Mouse (Mus musculus) heart, postnatal 4 days (tissue): ENCODE data around the gene Ky. TPM values are rescaled to one million over a fixed set of nuclear protein-coding genes. Genes with fewer than 3 reads are reported as not detected.

Experiments used
- DNase-seq: peaks from one replicate; pipeline ENCODE4 v3.0.0; 2021
- total RNA-seq, 2 experiments: library from RNA; stranded (reverse); gene quantifications; 2 replicates each; pipeline ENCODE4 v1.2.3; 2021

Gene Ky
- total RNA-seq, 2 experiments from 2014 or later, result 9.3 to 10.4 TPM

- DNase-seq, result peak; percentile 55
Observed at GRCm38 (mm10) chr9:102504716-102505378, 703 bp upstream of the Ky start.

- DNase-seq, result no peak
Observed at GRCm38 (mm10) chr9:102508315-102508714, 2.8 kb downstream of the Ky start.

- peak; percentile 81 for DNase-seq
Observed at GRCm38 (mm10) chr9:102511423-102511822, 5.9 kb downstream of the Ky start.

GRCm38 (mm10) chr9:102513578-102513977 is 8.0 kb downstream of the Ky start:
- DNase-seq, result no peak

- peak; percentile 63 for DNase-seq
Observed at GRCm38 (mm10) chr9:102518443-102518842, 12.9 kb downstream of the Ky start.

GRCm38 (mm10) chr9:102521396-102521795 is 15.8 kb downstream of the Ky start:
- no peak for DNase-seq

- no peak for DNase-seq
Observed at GRCm38 (mm10) chr9:102528106-102528505, 22.6 kb downstream of the Ky start.

- no peak for DNase-seq
Observed at GRCm38 (mm10) chr9:102528561-102528960, 23.0 kb downstream of the Ky start.

GRCm38 (mm10) chr9:102529008-102529407 is 23.5 kb downstream of the Ky start:
- DNase-seq, result no peak

- no peak for DNase-seq
Observed at GRCm38 (mm10) chr9:102531051-102531892, 25.7 kb downstream of the Ky start.

GRCm38 (mm10) chr9:102536968-102537367 is 31.4 kb downstream of the Ky start:
- no peak for DNase-seq

- DNase-seq, result no peak
Observed at GRCm38 (mm10) chr9:102539699-102540098, 34.1 kb downstream of the Ky start.

GRCm38 (mm10) chr9:102541666-102542065 is 36.1 kb downstream of the Ky start:
- DNase-seq, result no peak

- no peak for DNase-seq
Observed at GRCm38 (mm10) chr9:102542540-102542939, 37.0 kb downstream of the Ky start.

GRCm38 (mm10) chr9:102543761-102544115 is 38.2 kb downstream of the Ky start:
- no peak for DNase-seq

- DNase-seq, result peak; percentile 9
Observed at GRCm38 (mm10) chr9:102544116-102544772, 38.7 kb downstream of the Ky start.

GRCm38 (mm10) chr9:102544773-102545366 is 39.3 kb downstream of the Ky start:
- peak; percentile 89 for DNase-seq

- no peak for DNase-seq
Observed at GRCm38 (mm10) chr9:102545406-102546255, 40.1 kb downstream of the Ky start.

GRCm38 (mm10) chr9:102546256-102547027 is 40.9 kb downstream of the Ky start:
- DNase-seq, result no peak

- DNase-seq, result no peak
Observed at GRCm38 (mm10) chr9:102547028-102547354, 41.4 kb downstream of the Ky start.

- DNase-seq, result no peak
Observed at GRCm38 (mm10) chr9:102549211-102549610, 43.7 kb downstream of the Ky start.
